Mouse (Mus musculus) E14TG2a.4 (cell line): ENCODE measurements around the gene Togaram2.

Experiments used
- CTCF ChIP-seq: conservative IDR thresholded peaks from 2 replicates; pipeline ENCODE4 v1.5.1; 2014; ENCODE audit warnings: low read length
- NANOG ChIP-seq: IDR thresholded peaks from 2 replicates; pipeline ENCODE4 v1.6.1; 2014; ENCODE audit warnings: borderline replicate concordance, low read length, mixed read lengths

DNA sequence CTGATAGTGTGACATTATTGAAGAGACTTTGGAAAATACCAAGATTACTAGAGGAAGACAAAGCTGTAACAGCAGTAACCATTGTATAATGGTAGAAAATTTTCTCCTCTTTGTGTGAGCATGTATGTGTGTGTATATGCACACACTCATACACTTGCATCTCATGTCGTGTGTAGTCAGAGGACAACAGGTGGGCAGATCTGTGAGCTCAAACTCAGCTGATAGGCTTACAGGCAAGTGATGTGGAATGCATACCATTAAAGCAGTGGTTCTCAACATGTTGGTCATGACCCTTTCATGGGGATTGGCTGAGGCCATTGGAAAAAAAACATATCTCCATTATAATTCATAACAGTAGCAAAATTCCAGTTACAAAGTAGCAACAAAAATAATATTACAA is 12.7 kb upstream of the Togaram2 start:
- TF ChIP-seq CTCF: no peak
- TF ChIP-seq NANOG: no peak
